Mouse (Mus musculus) macrophage (primary cell): ENCODE data around the gene Tpi1. TPM values are rescaled to one million over a fixed set of nuclear protein-coding genes. Genes with fewer than 3 reads are reported as not detected.

Experiments used
- polyA plus RNA-seq: library from polyadenylated mRNA; stranded (reverse); fragments of 250-400 nt; gene quantifications from 3 replicates; pipeline ENCODE4 v1.2.4, GENCODE M21; 2018; ENCODE audit warnings: inconsistent platforms

Tpi1 gene
- polyA plus RNA-seq, 1 experiment from 2014 or later, result 195 TPM

Other genes starting within 250 kb of the Tpi1 start
- gene C1rb, start 244.0 kb downstream of the Tpi1 start, polyA plus RNA-seq, result not detected in 3 replicates
- not detected in 3 replicates for gene C1s2, start 178.2 kb downstream of the Tpi1 start, polyA plus RNA-seq
- gene Lpcat3, start 151.3 kb downstream of the Tpi1 start, polyA plus RNA-seq, result 42.1 to 61.4 TPM (median 45.7 TPM) in 3 replicates
- 27.4 to 82.6 TPM (median 54.2 TPM) in 3 replicates for gene Emg1, start 102.1 kb downstream of the Tpi1 start, polyA plus RNA-seq
- gene Phb2, start 102.0 kb downstream of the Tpi1 start, polyA plus RNA-seq, result 84.2 to 177 TPM (median 93.5 TPM) in 3 replicates
- 172 to 251 TPM (median 215 TPM) in 3 replicates for gene Ptpn6, start 75.6 kb downstream of the Tpi1 start, polyA plus RNA-seq
- 43.6 to 99.2 TPM (median 63.8 TPM) in 3 replicates for gene Grcc10, start 72.9 kb downstream of the Tpi1 start, polyA plus RNA-seq
- gene Gm45234, start 58.3 kb downstream of the Tpi1 start, polyA plus RNA-seq, result not detected in 3 replicates
- 17.0 to 35.6 TPM (median 21.7 TPM) in 3 replicates for gene Atn1, start 57.8 kb downstream of the Tpi1 start, polyA plus RNA-seq
- 4.8 to 9.6 TPM (median 6.7 TPM) in 3 replicates for gene Eno2, start 44.6 kb downstream of the Tpi1 start, polyA plus RNA-seq
- not detected in 3 replicates for gene Lrrc23, start 34.6 kb downstream of the Tpi1 start, polyA plus RNA-seq
- gene Spsb2, start 5.6 kb downstream of the Tpi1 start, polyA plus RNA-seq, result 24.2 to 48.9 TPM (median 43.2 TPM) in 3 replicates
- gene Usp5, start 15.2 kb upstream of the Tpi1 start, polyA plus RNA-seq, result 61.4 to 91.7 TPM (median 71.1 TPM) in 3 replicates
- gene Cdca3, start 15.3 kb upstream of the Tpi1 start, polyA plus RNA-seq, result 3.2 to 22.0 TPM (median 8.6 TPM) in 3 replicates
- 0.27 TPM in 1 of 3 replicates, not detected in the others for gene Gnb3, start 26.0 kb upstream of the Tpi1 start, polyA plus RNA-seq
- 9.8 to 27.6 TPM (median 12.3 TPM) in 3 replicates for gene P3h3, start 43.5 kb upstream of the Tpi1 start, polyA plus RNA-seq
- 20.0 to 195 TPM (median 70.2 TPM) in 3 replicates for gene Gpr162, start 49.7 kb upstream of the Tpi1 start, polyA plus RNA-seq
- gene Cd4, start 73.9 kb upstream of the Tpi1 start, polyA plus RNA-seq, result 49.3 to 211 TPM (median 83.5 TPM) in 3 replicates
- 1.5 to 1.8 TPM (median 1.5 TPM) in 3 replicates for gene Lag3, start 97.4 kb upstream of the Tpi1 start, polyA plus RNA-seq
- gene Ptms, start 105.8 kb upstream of the Tpi1 start, polyA plus RNA-seq, result 540 to 1,227 TPM (median 1,212 TPM) in 3 replicates
- gene Mlf2, start 117.1 kb upstream of the Tpi1 start, polyA plus RNA-seq, result 179 to 203 TPM (median 199 TPM) in 3 replicates
- gene Cops7a, start 151.2 kb upstream of the Tpi1 start, polyA plus RNA-seq, result 42.8 to 68.7 TPM (median 51.4 TPM) in 3 replicates
- 10.8 to 32.4 TPM (median 17.5 TPM) in 3 replicates for gene Pianp, start 182.4 kb upstream of the Tpi1 start, polyA plus RNA-seq
- gene Zfp384, start 194.8 kb upstream of the Tpi1 start, polyA plus RNA-seq, result 35.4 to 57.8 TPM (median 41.9 TPM) in 3 replicates
- gene Ing4, start 225.5 kb upstream of the Tpi1 start, polyA plus RNA-seq, result 40.7 to 67.3 TPM (median 57.5 TPM) in 3 replicates
- 1.4 to 5.9 TPM (median 3.2 TPM) in 3 replicates for gene Acrbp, start 235.4 kb upstream of the Tpi1 start, polyA plus RNA-seq